Mouse (Mus musculus): ENCODE data around the gene Chmp6.

DNA sequence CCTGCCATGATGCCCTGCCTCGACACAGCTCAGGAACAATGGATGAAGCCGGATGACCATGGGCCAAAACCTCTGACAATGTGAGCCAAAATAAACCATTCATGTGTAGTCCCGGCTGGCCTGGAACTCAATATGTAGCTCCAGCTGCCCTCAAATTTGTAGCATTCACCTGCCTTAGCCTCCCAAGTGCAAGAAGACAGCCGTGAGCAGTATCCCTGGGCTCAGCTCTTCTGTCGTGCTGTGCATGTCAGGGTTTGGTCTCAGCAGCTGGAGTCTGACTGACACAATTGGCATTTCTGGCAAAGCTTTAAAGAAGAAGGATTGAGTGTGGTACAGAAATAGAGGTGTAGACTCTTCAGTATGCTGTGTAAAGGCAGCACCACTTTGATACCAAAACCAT, 33.7 kb upstream of the Chmp6 start:
- no peak for TF ChIP-seq POLR2AphosphoS2 (IDR thresholded peaks at IDR 0.05; ENCODE audit: insufficient read length, low read depth)
- no peak for TF ChIP-seq E2F4 (IDR thresholded peaks at IDR 0.05; ENCODE audit: insufficient read depth)
- TF ChIP-seq MYOG (IDR thresholded peaks at IDR 0.05; ENCODE audit: control insufficient read depth in 1 of 3, insufficient read depth in 1 of 3, insufficient read length in 2 of 3, low read depth in 2 of 3): peak in 2 of 3 experiments; percentile 54 to 71
